Mouse (Mus musculus) forebrain, embryonic 10.5 days (tissue): Measurements from ENCODE around the gene Fgfr2. TPM values are rescaled to one million over a fixed set of nuclear protein-coding genes. Genes with fewer than 3 reads are reported as not detected.
A peak's percentile ranks its signal among the peaks of the same experiment; 100 is the strongest.

Source experiments
- DNase-seq: peaks from one replicate; pipeline ENCODE4 v3.0.0-alpha.2; 2017; ENCODE audit warnings: low spot score; ENCODE audit errors: extremely low spot score
- H3K27ac ChIP-seq: fragments of 300-500 bp; sonication (generic); 2 replicates; pipeline ENCODE4 v1.5.1; 2016; ENCODE audit warnings: mild to moderate bottlenecking
- H3K27me3 ChIP-seq: fragments of 300-500 bp; sonication (generic); 2 replicates; pipeline ENCODE4 v1.6.1; 2016; ENCODE audit warnings: mild to moderate bottlenecking; ENCODE audit not compliant: poor library complexity, severe bottlenecking
- H3K36me3 ChIP-seq: fragments of 300-500 bp; sonication (generic); replicated peaks from 2 replicates; pipeline ENCODE4 v1.6.1; 2016; ENCODE audit warnings: mild to moderate bottlenecking, moderate library complexity
- H3K4me1 ChIP-seq: fragments of 300-500 bp; sonication (generic); 2 replicates; pipeline ENCODE4 v1.6.1; 2016
- H3K4me3 ChIP-seq: fragments of 300-500 bp; sonication (generic); 2 replicates; pipeline ENCODE4 v1.5.1; 2016; ENCODE audit warnings: mild to moderate bottlenecking, moderate library complexity
- H3K9me3 ChIP-seq: fragments of 300-500 bp; sonication (generic); 2 replicates; pipeline ENCODE4 v1.6.1; 2016; ENCODE audit warnings: mild to moderate bottlenecking, moderate library complexity
- WGBS: fragments of 180-500 bp; shearing (Covaris S2); methylation state at CpG from one replicate; pipeline ENCODE4 v1.1.7; 2016; 5-methylcytosine and 5-hydroxymethylcytosine counted together
- polyA plus RNA-seq: library from polyadenylated mRNA; unstranded; fragments of >200 nt; fragmentation: Nextera tagmentation; extraction: Ambion mirVana; gene quantifications from 2 replicates; pipeline ENCODE4 v1.2.1, GENCODE M21; 2016

The Fgfr2 gene
- polyA plus RNA-seq, 1 experiment from 2014 or later = 55.7 TPM

GRCm38 (mm10) chr7:130662869-130663268 lies 2460.3 kb downstream of the Fgfr2 start:
- Histone ChIP-seq H3K36me3 (peaks cover 33% of the 10 kb centered on the region), H3K27me3 (no peaks in the 10 kb centered on the region), H3K4me1 (peaks cover 19% of the 10 kb centered on the region), H3K9me3 (peaks cover 20% of the 10 kb centered on the region), H3K27ac (peak overlapping the region; percentile 62), H3K4me3 (no peak overlapping the region)
- WGBS = 82% methylated on average over 4 of the region's 4 CpGs
- DNase-seq = no peak

- Histone ChIP-seq H3K36me3 (peaks cover 33% of the 10 kb centered on the region), H3K27me3 (no peaks in the 10 kb centered on the region), H3K4me1 (peaks cover 15% of the 10 kb centered on the region), H3K9me3 (peaks cover 20% of the 10 kb centered on the region), H3K4me3 (no peak overlapping the region), H3K27ac (peak overlapping the region; percentile 62)
- WGBS = 58% methylated on average over 5 of the region's 5 CpGs
- DNase-seq = no peak
Measured at GRCm38 (mm10) chr7:130662250-130662649, 2460.9 kb downstream of the Fgfr2 start.

- WGBS = 97% methylated on average over 5 of the region's 5 CpGs
Measured at GRCm38 (mm10) chr7:130659129-130659528, 2464.0 kb downstream of the Fgfr2 start.

GRCm38 (mm10) chr7:130657751-130658150 lies 2465.4 kb downstream of the Fgfr2 start:
- Histone ChIP-seq H3K4me1 (peaks cover 24% of the 10 kb centered on the region), H3K9me3 (no peaks in the 10 kb centered on the region), H3K36me3 (peaks cover 3% of the 10 kb centered on the region), H3K4me3 (no peak overlapping the region), H3K27me3 (no peaks in the 10 kb centered on the region), H3K27ac (no peak overlapping the region)
- no peak for DNase-seq
- 88% methylated on average over 13 of the region's 13 CpGs for WGBS

More at GRCm38 (mm10) chr7:130659129-130659528, 2464.0 kb downstream of the Fgfr2 start:
- H3K36me3 ChIP-seq = peaks cover 16% of the 10 kb centered on the region
- no peak overlapping the region for H3K27ac ChIP-seq
- H3K27me3 ChIP-seq = no peaks in the 10 kb centered on the region
- peaks cover 14% of the 10 kb centered on the region for H3K4me1 ChIP-seq
- DNase-seq = no peak
- H3K4me3 ChIP-seq = no peak overlapping the region
- peaks cover 10% of the 10 kb centered on the region for H3K9me3 ChIP-seq

GRCm38 (mm10) chr7:130656965-130657364 lies 2466.2 kb downstream of the Fgfr2 start:
- no peak for DNase-seq
- H3K4me3 ChIP-seq = no peak overlapping the region
- 92% methylated on average over 8 of the region's 8 CpGs for WGBS

GRCm38 (mm10) chr7:130654562-130654961 lies 2468.6 kb downstream of the Fgfr2 start:
- Histone ChIP-seq H3K27me3 (no peaks in the 10 kb centered on the region), H3K9me3 (no peaks in the 10 kb centered on the region), H3K27ac (no peak overlapping the region), H3K4me1 (peaks cover 20% of the 10 kb centered on the region), H3K4me3 (no peak overlapping the region), H3K36me3 (peaks cover under 1% of the 10 kb centered on the region)
- DNase-seq = no peak
- 81% methylated on average over 2 of the region's 2 CpGs for WGBS

More at GRCm38 (mm10) chr7:130656965-130657364, 2466.2 kb downstream of the Fgfr2 start:
- Histone ChIP-seq H3K9me3 (no peaks in the 10 kb centered on the region), H3K27me3 (no peaks in the 10 kb centered on the region), H3K36me3 (peaks cover 3% of the 10 kb centered on the region), H3K27ac (no peak overlapping the region), H3K4me1 (peaks cover 24% of the 10 kb centered on the region)

- Histone ChIP-seq H3K4me1 (peaks cover 35% of the 10 kb centered on the region), H3K36me3 (no peaks in the 10 kb centered on the region), H3K4me3 (no peak overlapping the region), H3K27me3 (no peaks in the 10 kb centered on the region), H3K27ac (no peak overlapping the region), H3K9me3 (no peaks in the 10 kb centered on the region)
- no peak for DNase-seq
- 66% methylated on average over 6 of the region's 6 CpGs for whole genome bisulfite sequencing
Measured at GRCm38 (mm10) chr7:130653036-130653555, 2470.1 kb downstream of the Fgfr2 start.

GRCm38 (mm10) chr7:130650621-130651020 lies 2472.5 kb downstream of the Fgfr2 start:
- no peaks in the 10 kb centered on the region for H3K27me3 ChIP-seq
- H3K9me3 ChIP-seq = no peaks in the 10 kb centered on the region
- H3K4me1 ChIP-seq = peaks cover 59% of the 10 kb centered on the region
- H3K36me3 ChIP-seq = no peaks in the 10 kb centered on the region
- WGBS = 95% methylated on average over 5 of the region's 5 CpGs
- no peak for DNase-seq
- H3K4me3 ChIP-seq = no peak overlapping the region
- H3K27ac ChIP-seq = no peak overlapping the region

- DNase-seq = no peak
- H3K27ac ChIP-seq = peak overlapping the region; percentile 52
- H3K9me3 ChIP-seq = no peaks in the 10 kb centered on the region; the same call in 1 of the 2 replicates
- peaks cover 6% of the 10 kb centered on the region; the same call in 1 of the 2 replicates for H3K27me3 ChIP-seq
- H3K4me1 ChIP-seq = peaks cover 63% of the 10 kb centered on the region
- H3K36me3 ChIP-seq = no peaks in the 10 kb centered on the region
- no peak overlapping the region for H3K4me3 ChIP-seq
- WGBS = 45% methylated on average over 7 of the region's 7 CpGs
Measured at GRCm38 (mm10) chr7:130649257-130649656, 2473.9 kb downstream of the Fgfr2 start.

- 82% methylated on average over 4 of the region's 4 CpGs for WGBS
- Histone ChIP-seq H3K4me1 (peaks cover 64% of the 10 kb centered on the region), H3K4me3 (no peak overlapping the region; the same call in 1 of the 2 replicates), H3K36me3 (no peaks in the 10 kb centered on the region), H3K27me3 (peaks cover 16% of the 10 kb centered on the region; the same call in 1 of the 2 replicates), H3K27ac (no peak overlapping the region), H3K9me3 (no peaks in the 10 kb centered on the region; the same call in 1 of the 2 replicates)
- DNase-seq = no peak
Measured at GRCm38 (mm10) chr7:130648061-130648460, 2475.1 kb downstream of the Fgfr2 start.

GRCm38 (mm10) chr7:130646762-130647139 lies 2476.4 kb downstream of the Fgfr2 start:
- WGBS = under 1% methylated on average over 18 of the region's 18 CpGs
- H3K4me1 ChIP-seq = peaks cover 63% of the 10 kb centered on the region

GRCm38 (mm10) chr7:130645994-130646761 lies 2477.0 kb downstream of the Fgfr2 start:
- under 1% methylated on average over 54 of the region's 55 CpGs for WGBS
- Histone ChIP-seq H3K9me3 (no peaks in the 10 kb centered on the region; the same call in 1 of the 2 replicates), H3K36me3 (no peaks in the 10 kb centered on the region), H3K27ac (peak overlapping the region; percentile 96), H3K27me3 (peaks cover 16% of the 10 kb centered on the region; the same call in 1 of the 2 replicates), H3K4me3 (peak overlapping the region; percentile 73), H3K4me1 (peaks cover 63% of the 10 kb centered on the region)
- DNase-seq = peak; percentile 78

More at GRCm38 (mm10) chr7:130646762-130647139, 2476.4 kb downstream of the Fgfr2 start:
- Histone ChIP-seq H3K27me3 (peaks cover 16% of the 10 kb centered on the region; the same call in 1 of the 2 replicates), H3K9me3 (no peaks in the 10 kb centered on the region; the same call in 1 of the 2 replicates), H3K36me3 (no peaks in the 10 kb centered on the region), H3K27ac (peak overlapping the region; percentile 96), H3K4me3 (peak overlapping the region; percentile 73)
- peak; percentile 77 for DNase-seq
